Mouse (Mus musculus) limb, embryonic 12.5 days (tissue): Measurements from ENCODE around the gene Il6st. TPM values are rescaled to one million over a fixed set of nuclear protein-coding genes. Genes with fewer than 3 reads are reported as not detected.

Experiments
- ATAC-seq: fragments of 200-750 bp; cut with Nextera tagmentation; 2 replicates; pipeline ENCODE4 v1.8.0; 2017; ENCODE audit warnings: low read depth, moderate TSS enrichment; ENCODE audit not compliant: insufficient number of reproducible peaks, insufficient read depth, low FRiP score, low TSS enrichment
- H3K27ac ChIP-seq: fragments of 300-500 bp; sonication (generic); 2 replicates; pipeline ENCODE4 v1.5.1; 2016; ENCODE audit warnings: mild to moderate bottlenecking, moderate library complexity
- H3K27me3 ChIP-seq: fragments of 300-500 bp; sonication (generic); 2 replicates; pipeline ENCODE4 v1.6.1; 2016; ENCODE audit warnings: mild to moderate bottlenecking, moderate library complexity
- H3K36me3 ChIP-seq: fragments of 300-500 bp; sonication (generic); 2 replicates; pipeline ENCODE4 v1.6.1; 2016; ENCODE audit warnings: mild to moderate bottlenecking, moderate library complexity
- H3K4me1 ChIP-seq: fragments of 300-500 bp; sonication (generic); replicated peaks from 2 replicates; pipeline ENCODE4 v1.6.1; 2016
- H3K4me2 ChIP-seq: fragments of 300-500 bp; sonication (generic); 2 replicates; pipeline ENCODE4 v1.6.1; 2016; ENCODE audit warnings: mild to moderate bottlenecking, moderate library complexity
- H3K4me3 ChIP-seq: fragments of 300-500 bp; sonication (generic); replicated peaks from 2 replicates; pipeline ENCODE4 v1.5.1; 2016; ENCODE audit warnings: mild to moderate bottlenecking
- H3K9ac ChIP-seq: fragments of 300-500 bp; sonication (generic); replicated peaks from 2 replicates; pipeline ENCODE4 v1.6.1; 2016; ENCODE audit warnings: mild to moderate bottlenecking, moderate library complexity
- H3K9me3 ChIP-seq: fragments of 300-500 bp; sonication (generic); 2 replicates; pipeline ENCODE4 v1.6.1; 2016; ENCODE audit warnings: mild to moderate bottlenecking, moderate library complexity
- WGBS: fragments of 180-500 bp; shearing (Covaris S2); methylation state at CpG from one replicate; pipeline ENCODE4 v1.1.7; 2016; 5-methylcytosine and 5-hydroxymethylcytosine counted together
- polyA plus RNA-seq: library from polyadenylated mRNA; unstranded; fragments of >200 nt; fragmentation: Nextera tagmentation; extraction: Ambion mirVana; gene quantifications from 2 replicates; pipeline ENCODE4 v1.2.1, GENCODE M21; 2016

Il6st gene
- polyA plus RNA-seq: 25.7 and 31.1 TPM in 2 replicates

GRCm38 (mm10) chr13:112463868-112464625 is at the start of gene Il6st:
Gene Il6st (plus strand): TSS chr13:112464070.
- peak within 1 kb of the TSS; percentile 89 for H3K4me3 ChIP-seq
- H3K9ac ChIP-seq: peak within 1 kb of the TSS; percentile 80
- under 1% methylated on average over 79 of the region's 85 CpGs for WGBS
- peak within 1 kb of the TSS; percentile 86 for H3K4me2 ChIP-seq
- H3K4me1 ChIP-seq: peaks cover 18% of the 10 kb centered on the region
- peak; percentile 99 for ATAC-seq
- no peaks in the 10 kb centered on the region for H3K9me3 ChIP-seq
- H3K27ac ChIP-seq: peak within 1 kb of the TSS; percentile 81
- 0 out of 2 replicates have a peak, but pooled peaks cover 3% of the 10 kb centered on the region for H3K36me3 ChIP-seq
- H3K27me3 ChIP-seq: no peaks in the 10 kb centered on the region

DNA sequence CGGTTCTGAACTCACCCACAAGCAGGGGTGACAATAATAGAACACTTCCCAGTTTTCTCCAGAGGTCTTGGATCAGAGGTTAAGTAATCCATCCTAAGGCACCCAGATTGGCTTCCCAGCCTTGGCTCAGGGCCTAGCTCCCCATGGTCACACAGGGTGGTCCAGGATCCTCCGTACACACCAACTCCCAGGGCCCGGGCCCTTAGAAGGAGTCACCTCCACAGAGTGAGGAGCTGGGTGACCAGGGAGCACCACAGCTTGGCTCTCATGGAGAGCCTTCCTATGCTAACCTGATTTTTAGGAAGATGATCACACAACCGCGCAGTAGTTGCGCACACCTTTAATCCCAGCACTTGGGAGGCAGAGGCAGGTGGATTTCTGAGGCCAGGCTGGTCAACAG is 48.0 kb upstream of the Il6st start:
- Histone ChIP-seq H3K9me3 (no peaks in the 10 kb centered on the region), H3K4me1 (peaks cover 16% of the 10 kb centered on the region), H3K4me3 (no peak overlapping the region), H3K36me3 (no peaks in the 10 kb centered on the region), H3K4me2 (no peak overlapping the region), H3K27me3 (no peaks in the 10 kb centered on the region), H3K9ac (no peak overlapping the region), H3K27ac (peak overlapping the region; percentile 78; the same call in 1 of the 2 replicates)
- ATAC-seq: no peak
- WGBS: 85% methylated on average over 6 of the region's 6 CpGs

- H3K9ac ChIP-seq: no peak overlapping the region
- H3K27me3 ChIP-seq: no peaks in the 10 kb centered on the region
- no peak overlapping the region for H3K4me3 ChIP-seq
- 9% methylated on average over 8 of the region's 8 CpGs for WGBS
- ATAC-seq: no peak
- H3K9me3 ChIP-seq: no peaks in the 10 kb centered on the region
- H3K4me2 ChIP-seq: peak overlapping the region; percentile 21; the same call in 1 of the 2 replicates
- peaks cover 16% of the 10 kb centered on the region for H3K4me1 ChIP-seq
- H3K36me3 ChIP-seq: no peaks in the 10 kb centered on the region
- H3K27ac ChIP-seq: peak overlapping the region; percentile 78
Measured at GRCm38 (mm10) chr13:112416410-112417162, 47.3 kb upstream of the Il6st start.

GRCm38 (mm10) chr13:112417163-112417523 is 46.7 kb upstream of the Il6st start:
- H3K27ac ChIP-seq: peak overlapping the region; percentile 78
- no peak overlapping the region for H3K9ac ChIP-seq
- no peaks in the 10 kb centered on the region for H3K36me3 ChIP-seq
- H3K4me2 ChIP-seq: no peak overlapping the region
- H3K9me3 ChIP-seq: no peaks in the 10 kb centered on the region
- H3K4me1 ChIP-seq: peaks cover 16% of the 10 kb centered on the region
- no peaks in the 10 kb centered on the region for H3K27me3 ChIP-seq
- no peak overlapping the region for H3K4me3 ChIP-seq
- 18% methylated on average over 4 of the region's 4 CpGs for WGBS
- no peak for ATAC-seq

GRCm38 (mm10) chr13:112417861-112418423 is 45.9 kb upstream of the Il6st start:
- no peak overlapping the region for H3K4me3 ChIP-seq
- peaks cover 16% of the 10 kb centered on the region for H3K4me1 ChIP-seq
- 77% methylated on average over 2 of the region's 2 CpGs for WGBS
- ATAC-seq: no peak
- no peak overlapping the region for H3K9ac ChIP-seq
- no peak overlapping the region for H3K4me2 ChIP-seq
- no peaks in the 10 kb centered on the region for H3K9me3 ChIP-seq
- H3K27ac ChIP-seq: no peak overlapping the region
- no peaks in the 10 kb centered on the region for H3K36me3 ChIP-seq
- H3K27me3 ChIP-seq: no peaks in the 10 kb centered on the region

GRCm38 (mm10) chr13:112418595-112418994 is 45.3 kb upstream of the Il6st start:
- WGBS: 86% methylated on average over 4 of the region's 4 CpGs
- H3K4me3 ChIP-seq: no peak overlapping the region

GRCm38 (mm10) chr13:112424212-112424611 is 39.7 kb upstream of the Il6st start:
- H3K9ac ChIP-seq: no peak overlapping the region
- H3K27ac ChIP-seq: no peak overlapping the region
- H3K4me2 ChIP-seq: no peak overlapping the region
- no peaks in the 10 kb centered on the region for H3K27me3 ChIP-seq
- ATAC-seq: no peak
- 87% methylated on average over 2 of the region's 2 CpGs for WGBS
- no peaks in the 10 kb centered on the region for H3K36me3 ChIP-seq
- 0 out of 2 replicates have a peak, but pooled peaks cover 4% of the 10 kb centered on the region for H3K4me1 ChIP-seq
- H3K4me3 ChIP-seq: no peak overlapping the region
- no peaks in the 10 kb centered on the region for H3K9me3 ChIP-seq

More at GRCm38 (mm10) chr13:112418595-112418994, 45.3 kb upstream of the Il6st start:
- no peak for ATAC-seq
- Histone ChIP-seq H3K4me1 (peaks cover 16% of the 10 kb centered on the region), H3K9ac (no peak overlapping the region), H3K27me3 (no peaks in the 10 kb centered on the region), H3K4me2 (no peak overlapping the region), H3K36me3 (no peaks in the 10 kb centered on the region), H3K9me3 (no peaks in the 10 kb centered on the region), H3K27ac (no peak overlapping the region)

DNA sequence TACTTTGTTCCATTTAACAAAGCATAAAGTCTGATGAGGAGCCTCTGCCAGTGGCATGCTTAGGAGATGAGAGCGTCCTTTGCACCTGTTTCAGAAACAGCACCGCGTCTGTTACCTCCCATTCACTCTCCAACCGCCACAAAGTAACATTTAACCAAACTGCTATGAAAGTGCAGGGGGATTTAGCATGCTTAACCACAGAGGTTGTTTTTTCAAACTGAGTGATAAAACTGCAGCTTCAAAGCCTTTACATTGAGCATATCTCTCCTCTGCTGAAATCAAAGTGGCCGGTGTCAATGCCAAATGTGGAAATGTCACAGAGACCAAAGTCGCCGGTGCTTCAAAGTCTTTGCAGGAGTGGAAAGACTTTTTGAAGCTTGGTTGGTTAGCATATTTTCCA is 39.2 kb upstream of the Il6st start:
- 73% methylated on average over 7 of the region's 7 CpGs for WGBS
- no peaks in the 10 kb centered on the region for H3K27me3 ChIP-seq
- no peak overlapping the region for H3K9ac ChIP-seq
- no peak overlapping the region for H3K4me3 ChIP-seq
- no peak for ATAC-seq
- H3K9me3 ChIP-seq: no peaks in the 10 kb centered on the region
- no peak overlapping the region for H3K4me2 ChIP-seq
- 0 out of 2 replicates have a peak, but pooled peaks cover 4% of the 10 kb centered on the region for H3K4me1 ChIP-seq
- no peak overlapping the region for H3K27ac ChIP-seq
- H3K36me3 ChIP-seq: no peaks in the 10 kb centered on the region

DNA sequence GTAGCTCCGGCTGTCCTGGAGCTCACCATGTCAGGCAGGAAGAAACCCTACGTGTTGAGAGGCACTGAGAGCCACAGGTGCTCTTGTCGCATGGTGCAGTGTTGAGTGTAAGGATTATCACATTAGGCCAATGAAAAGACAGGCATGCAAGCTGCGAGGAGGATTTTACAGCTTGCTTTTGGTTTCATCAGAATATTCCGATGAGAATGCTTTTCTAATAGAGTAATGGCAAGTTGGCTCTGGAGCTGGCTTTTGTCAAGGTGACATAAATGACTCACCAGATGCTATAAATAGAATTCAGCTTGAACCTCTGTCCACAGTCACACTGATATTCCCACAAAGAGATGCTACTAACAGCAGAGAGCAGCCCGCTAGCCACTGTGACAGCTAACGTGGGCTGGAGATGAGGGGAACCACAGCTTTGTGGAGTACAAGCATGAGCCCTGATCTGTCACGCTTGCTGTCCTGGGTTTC is 38.7 kb upstream of the Il6st start:
- Histone ChIP-seq H3K27ac (no peak overlapping the region), H3K4me3 (no peak overlapping the region), H3K9ac (no peak overlapping the region), H3K4me1 (0 out of 2 replicates have a peak, but pooled peaks cover 4% of the 10 kb centered on the region), H3K4me2 (no peak overlapping the region), H3K27me3 (no peaks in the 10 kb centered on the region), H3K9me3 (no peaks in the 10 kb centered on the region), H3K36me3 (no peaks in the 10 kb centered on the region)
- no peak for ATAC-seq
- WGBS: 53% methylated on average over 8 of the region's 8 CpGs

GRCm38 (mm10) chr13:112426265-112427135 is 37.4 kb upstream of the Il6st start:
- WGBS: 70% methylated on average over 13 of the region's 13 CpGs
- no peaks in the 10 kb centered on the region for H3K27me3 ChIP-seq
- no peaks in the 10 kb centered on the region for H3K36me3 ChIP-seq
- no peak overlapping the region for H3K27ac ChIP-seq
- no peak overlapping the region for H3K4me2 ChIP-seq
- no peak for ATAC-seq
- H3K9me3 ChIP-seq: no peaks in the 10 kb centered on the region
- H3K9ac ChIP-seq: no peak overlapping the region
- 0 out of 2 replicates have a peak, but pooled peaks cover 4% of the 10 kb centered on the region for H3K4me1 ChIP-seq
- no peak overlapping the region for H3K4me3 ChIP-seq
